In genomic region chr17:3114720-3115379, GRCm38 (mm10) we compare ENCODE assay signal across 8 mouse cellular contexts. TPM values are rescaled to one million over a fixed set of nuclear protein-coding genes. Genes with fewer than 3 reads are reported as not detected.
DNase-seq lines count a peak whose midpoint lies in the region; ATAC-seq and TF ChIP-seq lines count a peak whose summit lies in the region.

TSS of gene Scaf8 (plus strand) at chr17:3114972.

- DNase-seq in B cell, adult 2 months = peak; percentile 94 to 97
- peak; percentile 95 for DNase-seq in brain, adult 2 months (ENCODE audit: low read depth, low spot score)
- DNase-seq in kidney, postnatal 0 days (ENCODE audit: low spot score) = peak; percentile 93
- peak; percentile 91 for DNase-seq in liver, embryonic 11.5 days (ENCODE audit: low spot score)
- peak; percentile 95 for DNase-seq in naive thymus-derived CD4-positive, alpha-beta T cell, adult 2 months (ENCODE audit: low read depth)

- 0 out of 2 replicates have a peak, but pooled peaks cover 3% of the 10 kb centered on the region for H3K4me1 ChIP-seq in heart, embryonic 11.5 days (ENCODE audit: control insufficient read depth, insufficient read depth, low read length)
- H3K4me1 ChIP-seq in kidney, postnatal 0 days (replicated peaks; ENCODE audit: insufficient read depth, low read length) = no peaks in the 10 kb centered on the region; the same call in 1 of the 2 replicates
- peaks cover 3% of the 10 kb centered on the region for H3K4me1 ChIP-seq in liver, embryonic 11.5 days (replicated peaks; ENCODE audit: control insufficient read depth, insufficient read depth, low read length)
- H3K4me1 ChIP-seq in stomach, embryonic 14.5 days (ENCODE audit: control insufficient read depth, insufficient read depth, low read length) = peaks cover 4% of the 10 kb centered on the region; the same call in 1 of the 2 replicates

- H3K4me2 ChIP-seq in heart, embryonic 11.5 days = peak within 1 kb of the TSS; percentile 67
- H3K4me2 ChIP-seq in kidney, postnatal 0 days (ENCODE audit: low read length) = peak within 1 kb of the TSS; percentile 78
- peak within 1 kb of the TSS; percentile 79 for H3K4me2 ChIP-seq in liver, embryonic 11.5 days
- peak within 1 kb of the TSS; percentile 59 for H3K4me2 ChIP-seq in stomach, embryonic 14.5 days (replicated peaks; ENCODE audit: low read depth, low read length)

- H3K9ac ChIP-seq in heart, embryonic 11.5 days (ENCODE audit: low read depth, low read length) = peak within 1 kb of the TSS; percentile 97
- H3K9ac ChIP-seq in kidney, postnatal 0 days (ENCODE audit: low read depth, low read length) = peak within 1 kb of the TSS; percentile 98
- peak within 1 kb of the TSS; percentile 92 for H3K9ac ChIP-seq in liver, embryonic 11.5 days (ENCODE audit: low read depth, low read length)
- H3K9ac ChIP-seq in stomach, embryonic 14.5 days (replicated peaks; ENCODE audit: low read depth, low read length) = peak within 1 kb of the TSS; percentile 94

- H3K36me3 ChIP-seq in heart, embryonic 11.5 days (ENCODE audit: control insufficient read depth, insufficient read depth, low read length) = no peaks in the 10 kb centered on the region
- H3K36me3 ChIP-seq in kidney, postnatal 0 days (ENCODE audit: insufficient read depth, low read length) = no peaks in the 10 kb centered on the region
- H3K36me3 ChIP-seq in liver, embryonic 11.5 days (ENCODE audit: control insufficient read depth, insufficient read depth, low read length) = no peaks in the 10 kb centered on the region
- no peaks in the 10 kb centered on the region for H3K36me3 ChIP-seq in stomach, embryonic 14.5 days (ENCODE audit: control insufficient read depth, insufficient read depth, low read length)

- peak within 1 kb of the TSS; percentile 96 for H3K4me3 ChIP-seq in heart, embryonic 11.5 days (ENCODE audit: low read depth, low read length)
- H3K4me3 ChIP-seq in kidney, postnatal 0 days (replicated peaks; ENCODE audit: low read depth, low read length) = peak within 1 kb of the TSS; percentile 91
- H3K4me3 ChIP-seq in liver, embryonic 11.5 days (ENCODE audit: low read depth, low read length) = peak within 1 kb of the TSS; percentile 73
- peak within 1 kb of the TSS; percentile 76 for H3K4me3 ChIP-seq in stomach, embryonic 14.5 days (ENCODE audit: low read depth, low read length)

- H3K27me3 ChIP-seq in heart, embryonic 11.5 days (ENCODE audit: control insufficient read depth, insufficient read depth, low read length) = no peaks in the 10 kb centered on the region
- no peaks in the 10 kb centered on the region for H3K27me3 ChIP-seq in kidney, postnatal 0 days (ENCODE audit: insufficient read depth, low read length)
- no peaks in the 10 kb centered on the region for H3K27me3 ChIP-seq in liver, embryonic 11.5 days (replicated peaks; ENCODE audit: control insufficient read depth, insufficient read depth, low read length)
- no peaks in the 10 kb centered on the region for H3K27me3 ChIP-seq in stomach, embryonic 14.5 days (ENCODE audit: control insufficient read depth, insufficient read depth, low read length)

- TF ChIP-seq CTCF in kidney, postnatal 0 days (IDR thresholded peaks at IDR 0.05; ENCODE audit: low read depth) = peak; percentile 65; the same call in 1 of the 2 replicates

- 0% methylated on average over 76 of the region's 91 CpGs for WGBS in heart, embryonic 11.5 days (ENCODE audit: insufficient replicate concordance)
- WGBS in kidney, postnatal 0 days = under 1% methylated on average over 62 of the region's 91 CpGs
- WGBS in liver, embryonic 11.5 days = under 1% methylated on average over 81 of the region's 91 CpGs
- WGBS in stomach, embryonic 14.5 days = under 1% methylated on average over 76 of the region's 91 CpGs

- H3K27ac ChIP-seq in heart, embryonic 11.5 days (ENCODE audit: low read depth, low read length) = peak within 1 kb of the TSS; percentile 100
- H3K27ac ChIP-seq in kidney, postnatal 0 days = peak within 1 kb of the TSS; percentile 100
- peak within 1 kb of the TSS; percentile 97 for H3K27ac ChIP-seq in liver, embryonic 11.5 days (ENCODE audit: low read depth, low read length)
- H3K27ac ChIP-seq in stomach, embryonic 14.5 days (ENCODE audit: low read length) = peak within 1 kb of the TSS; percentile 100

- H3K9me3 ChIP-seq in heart, embryonic 11.5 days (replicated peaks; ENCODE audit: control insufficient read depth, low read length) = no peaks in the 10 kb centered on the region
- no peaks in the 10 kb centered on the region for H3K9me3 ChIP-seq in kidney, postnatal 0 days (replicated peaks; ENCODE audit: low read length)
- H3K9me3 ChIP-seq in liver, embryonic 11.5 days (ENCODE audit: control insufficient read depth, low read length) = no peaks in the 10 kb centered on the region
- no peaks in the 10 kb centered on the region for H3K9me3 ChIP-seq in stomach, embryonic 14.5 days (ENCODE audit: control insufficient read depth, low read depth, low read length)

- peak; percentile 81 for ATAC-seq in erythroblast, adult 5-6 weeks (replicated peaks; ENCODE audit: low FRiP score, poor library complexity, severe bottlenecking)
- ATAC-seq in heart, embryonic 11.5 days (replicated peaks; ENCODE audit: insufficient number of reproducible peaks, low FRiP score, low TSS enrichment) = peak; percentile 95
- ATAC-seq in kidney, postnatal 0 days (replicated peaks; ENCODE audit: low FRiP score, low read depth) = peak; percentile 96
- peak; percentile 91 for ATAC-seq in liver, embryonic 11.5 days (replicated peaks; ENCODE audit: low FRiP score)
- peak; percentile 92 for ATAC-seq in stomach, embryonic 14.5 days (ENCODE audit: insufficient number of reproducible peaks, insufficient read depth, low FRiP score, low read depth)

RNA-seq across cellular contexts. Expression of gene Scaf8, which starts in this region (rescaled TPM):
- total RNA-seq in erythroblast, adult 5-6 weeks (2015; ENCODE audit: low replicate concordance) = 19.4 and 27.1 TPM in 2 replicates
- 44.2 and 45.1 TPM in 2 replicates for total RNA-seq in erythroblast, adult 5-6 weeks (2017; ENCODE audit: low replicate concordance)
- 19.1 and 20.6 TPM in 2 replicates for polyA plus RNA-seq in heart, embryonic 11.5 days (2014; fragmentation: Nextera tagmentation; extraction: Ambion mirVana)
- 15.9 and 16.1 TPM in 2 replicates for polyA plus RNA-seq in kidney, postnatal 0 days (2015; fragmentation: Nextera tagmentation; extraction: Ambion mirVana)
- polyA plus RNA-seq in liver, embryonic 11.5 days (2014; fragmentation: Nextera tagmentation; extraction: Ambion mirVana) = 24.4 and 24.5 TPM in 2 replicates
- 26.6 and 27.7 TPM in 2 replicates for polyA plus RNA-seq in stomach, embryonic 14.5 days (2014; fragmentation: Nextera tagmentation; extraction: Ambion mirVana)

Comparison
In these comparisons a context has a peak if more than half of its experiments do, and no peak if none do; other contexts are left out.
1. Peak in every context shown above with its lines: DNase-seq, ATAC-seq, H3K4me3 ChIP-seq and H3K27ac ChIP-seq.